Mouse (Mus musculus): ENCODE measurements around the gene Med24.

- TF ChIP-seq CTCF (IDR thresholded peaks at IDR 0.05; ENCODE audit: control insufficient read depth, insufficient read depth, insufficient read length) = no peak
- TF ChIP-seq CEBPB (IDR thresholded peaks at IDR 0.05; ENCODE audit: low read depth) = no peak
- no peak for TF ChIP-seq MAX (IDR thresholded peaks at IDR 0.05)
- no peak for TF ChIP-seq USF1 (IDR thresholded peaks at IDR 0.05; ENCODE audit: low read depth)
- no peak for TF ChIP-seq FOSL1 (IDR thresholded peaks at IDR 0.05; ENCODE audit: insufficient read depth, low read length, poor library complexity, severe bottlenecking)
- TF ChIP-seq MYOD1 (IDR thresholded peaks at IDR 0.05; ENCODE audit: control insufficient read depth, insufficient read length, low read depth) = no peak
- TF ChIP-seq MYOG (IDR thresholded peaks at IDR 0.05; ENCODE audit: control insufficient read depth, extremely low read depth, insufficient read length) = no peak
These were observed 5.9 kb upstream of the Med24 start for GRCm38 (mm10) chr11:98735111-98735510.

Data from C2C12 (cell line).